Mouse (Mus musculus) ovary, adult 18-20 months (tissue): ENCODE measurements around the gene Slc2a6.

Experiments
- DNase-seq: peaks from one replicate; pipeline ENCODE4 v3.0.0; 2022; ENCODE audit warnings: low spot score, mixed read lengths

Slc2a6 gene

DNA sequence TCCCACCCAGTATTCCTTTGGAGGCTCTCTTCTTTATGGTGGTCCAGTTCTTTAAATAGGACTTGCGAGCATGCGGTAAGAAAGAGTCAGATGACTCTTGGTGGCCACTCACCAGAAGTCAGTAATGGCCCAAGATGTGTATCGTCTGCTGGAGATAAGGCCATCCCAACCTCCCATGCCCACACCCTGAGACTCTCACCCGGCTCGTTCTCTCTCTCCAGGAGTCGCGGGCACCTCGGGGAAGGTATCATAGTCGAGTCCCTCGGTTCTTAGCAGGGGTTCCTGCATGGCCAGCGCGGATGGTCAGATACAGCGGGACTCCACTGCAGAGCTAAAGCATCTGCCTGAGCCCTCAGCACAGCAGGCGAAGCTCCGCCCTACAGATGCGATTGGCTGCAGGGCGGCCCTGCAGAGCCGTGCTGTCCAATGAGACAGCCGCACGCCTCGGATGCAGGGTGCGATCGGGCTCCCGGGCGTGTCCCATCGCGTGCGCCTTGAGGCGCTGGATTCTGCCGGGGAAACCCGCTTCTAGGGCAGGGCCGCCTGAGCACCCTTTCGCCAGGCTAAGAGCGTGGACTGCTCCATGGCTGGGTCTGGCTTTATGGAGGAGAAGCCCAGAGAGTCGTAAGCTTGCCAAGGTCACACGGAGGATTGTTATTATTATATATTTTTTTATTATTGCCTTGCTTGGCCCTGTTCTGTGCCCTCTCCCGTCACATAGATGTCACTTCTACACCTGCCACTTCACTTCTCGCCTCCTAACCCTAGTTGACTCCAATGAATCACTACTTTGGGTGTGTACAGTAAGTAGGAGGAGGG, at the start of gene Slc2a6:
Gene Slc2a6, minus strand, starts transcription at position 381 of the 819 bp plus-strand sequence.
- DNase-seq: peak; percentile 80

GRCm38 (mm10) chr2:27075485-27075884, 47.7 kb upstream of the Slc2a6 start:
- DNase-seq: no peak

DNA sequence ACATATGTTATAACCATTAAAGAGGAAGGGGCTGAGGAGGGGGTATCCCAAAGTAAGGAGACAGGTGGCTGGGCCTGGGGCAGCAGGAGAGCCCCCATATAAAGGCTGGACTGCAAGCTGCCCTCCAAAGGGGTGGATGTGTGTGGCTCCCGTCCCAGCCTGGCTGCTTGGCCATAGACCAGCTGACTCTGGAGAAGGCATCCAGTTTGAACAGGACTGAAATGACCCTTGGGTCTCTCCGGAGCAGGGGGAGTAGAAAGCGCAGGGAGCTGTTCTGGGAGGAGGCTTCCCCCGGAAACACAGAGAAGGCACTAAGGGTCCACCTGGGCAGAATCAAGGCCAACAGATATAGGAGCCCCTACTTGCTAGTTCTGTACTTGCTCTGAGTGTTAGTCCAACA, 47.0 kb upstream of the Slc2a6 start:
- no peak for DNase-seq

DNA sequence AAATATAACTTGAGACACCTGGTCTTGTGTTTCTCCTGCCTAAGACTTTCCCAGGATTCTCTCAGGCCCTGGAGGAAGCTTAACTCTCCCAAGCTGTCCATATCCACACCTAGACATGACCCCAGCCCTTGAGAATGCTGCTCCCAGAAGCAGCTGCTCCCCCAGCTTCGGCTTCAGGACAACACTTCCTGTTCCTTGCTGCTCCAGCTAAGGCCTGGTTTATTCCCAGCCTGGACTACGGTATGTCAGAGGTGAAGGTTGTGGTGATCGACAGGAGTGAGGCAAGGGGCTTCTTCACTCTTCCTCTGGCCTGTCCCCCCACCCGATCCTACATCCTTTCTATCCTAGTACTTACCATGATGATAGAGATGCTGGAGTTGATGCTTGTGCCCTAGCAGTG, 45.6 kb upstream of the Slc2a6 start:
- no peak for DNase-seq

GRCm38 (mm10) chr2:27071978-27072377, 44.2 kb upstream of the Slc2a6 start, which contains the start of gene Mymk:
TSS of gene Mymk (minus strand) at chr2:27072179.
- no peak for DNase-seq

- DNase-seq: peak; percentile 70
Measured at GRCm38 (mm10) chr2:27071137-27071536, 43.3 kb upstream of the Slc2a6 start.

DNA sequence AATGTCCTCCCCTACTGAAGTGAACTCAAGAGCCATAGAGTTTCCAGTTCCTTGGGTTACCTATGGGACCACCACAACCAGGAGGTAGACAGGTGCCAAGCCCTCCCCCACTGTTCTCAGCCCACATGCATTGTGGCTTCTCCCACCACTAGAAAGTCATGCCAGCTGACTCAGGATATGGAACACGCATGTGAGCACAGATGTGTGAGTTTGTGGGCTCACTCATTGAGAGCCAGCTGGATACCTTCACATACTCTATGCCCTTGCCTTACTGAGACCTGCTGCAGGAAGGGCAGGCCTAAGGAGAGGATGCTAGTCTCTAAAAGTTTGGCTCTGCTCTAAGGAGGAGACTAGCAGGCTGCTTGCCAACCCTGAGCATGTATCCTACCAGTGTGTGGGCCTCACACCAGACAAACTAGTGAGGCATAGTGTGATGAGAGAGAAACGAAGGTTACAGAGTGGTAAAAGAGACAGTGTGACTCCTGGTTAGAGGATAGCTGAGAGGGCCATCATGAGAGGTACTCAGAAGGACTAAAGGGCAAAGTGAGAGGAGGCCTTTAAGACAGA, 42.5 kb upstream of the Slc2a6 start:
- no peak for DNase-seq

DNA sequence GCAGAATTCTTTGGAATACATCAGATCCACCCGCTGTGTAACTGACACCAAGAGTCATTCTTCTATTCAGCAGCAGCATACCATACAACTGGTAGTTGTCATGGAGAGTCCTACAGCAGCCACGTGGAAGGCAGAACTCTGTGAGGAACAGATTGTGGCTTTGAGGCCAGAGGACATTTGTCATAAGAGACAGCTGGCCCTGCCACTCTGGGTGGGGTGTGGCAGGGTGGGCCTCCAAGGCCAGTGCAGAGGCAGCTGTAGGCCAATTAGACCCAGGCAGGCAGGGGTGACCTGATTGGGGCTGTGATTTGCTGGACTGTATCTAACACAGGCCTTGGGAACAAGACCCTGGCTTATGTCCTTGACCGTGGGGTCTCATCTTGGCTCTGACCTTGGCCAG, 41.8 kb upstream of the Slc2a6 start:
- DNase-seq: no peak

- DNase-seq: no peak
Measured at GRCm38 (mm10) chr2:27067996-27068395, 40.2 kb upstream of the Slc2a6 start.

DNA sequence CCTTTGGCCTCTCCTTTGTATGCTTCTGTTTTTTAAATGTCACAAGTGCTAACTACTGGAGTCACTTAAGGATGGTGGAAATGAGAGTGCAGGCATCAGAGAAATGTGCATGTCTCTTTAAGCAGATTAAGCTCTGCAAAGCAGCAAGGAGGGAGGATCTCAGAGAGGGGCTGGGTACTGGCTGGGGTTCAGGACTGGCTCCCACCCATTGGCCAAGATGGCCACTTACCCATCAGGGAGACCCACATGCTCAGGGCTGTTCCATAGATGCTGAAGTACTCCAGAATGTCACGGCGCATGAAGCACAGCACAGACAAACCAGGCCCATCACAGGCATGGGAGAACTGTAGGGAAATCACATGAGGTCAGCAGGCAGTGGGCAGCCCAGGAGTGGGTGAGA, 39.3 kb upstream of the Slc2a6 start:
- no peak for DNase-seq

- no peak for DNase-seq
Measured at GRCm38 (mm10) chr2:27059187-27059586, 31.4 kb upstream of the Slc2a6 start.

- DNase-seq: peak; percentile 61
Measured at GRCm38 (mm10) chr2:27058751-27059150, 31.0 kb upstream of the Slc2a6 start.

DNA sequence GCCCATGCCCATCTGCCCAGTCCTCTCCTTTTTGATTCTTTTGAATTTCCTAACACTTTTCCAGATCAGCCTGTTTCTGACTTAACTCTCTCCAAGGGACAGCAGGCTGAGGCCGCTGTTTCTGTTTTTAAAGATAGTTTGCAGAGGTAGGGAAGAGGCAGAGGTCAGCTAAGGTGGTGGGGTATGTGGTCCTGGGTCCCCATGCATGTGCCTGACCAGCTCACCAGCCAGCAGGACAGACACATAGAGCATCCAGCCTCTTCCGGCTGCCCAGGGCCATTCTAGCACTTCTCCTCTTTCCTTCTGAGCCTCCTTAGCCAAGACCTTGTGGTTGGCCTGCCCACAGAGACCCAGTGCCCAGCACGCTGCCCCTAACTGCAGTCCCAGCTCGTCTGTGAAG, 30.5 kb upstream of the Slc2a6 start:
- no peak for DNase-seq

- DNase-seq: no peak
Measured at GRCm38 (mm10) chr2:27049408-27049807, 21.6 kb upstream of the Slc2a6 start.

DNA sequence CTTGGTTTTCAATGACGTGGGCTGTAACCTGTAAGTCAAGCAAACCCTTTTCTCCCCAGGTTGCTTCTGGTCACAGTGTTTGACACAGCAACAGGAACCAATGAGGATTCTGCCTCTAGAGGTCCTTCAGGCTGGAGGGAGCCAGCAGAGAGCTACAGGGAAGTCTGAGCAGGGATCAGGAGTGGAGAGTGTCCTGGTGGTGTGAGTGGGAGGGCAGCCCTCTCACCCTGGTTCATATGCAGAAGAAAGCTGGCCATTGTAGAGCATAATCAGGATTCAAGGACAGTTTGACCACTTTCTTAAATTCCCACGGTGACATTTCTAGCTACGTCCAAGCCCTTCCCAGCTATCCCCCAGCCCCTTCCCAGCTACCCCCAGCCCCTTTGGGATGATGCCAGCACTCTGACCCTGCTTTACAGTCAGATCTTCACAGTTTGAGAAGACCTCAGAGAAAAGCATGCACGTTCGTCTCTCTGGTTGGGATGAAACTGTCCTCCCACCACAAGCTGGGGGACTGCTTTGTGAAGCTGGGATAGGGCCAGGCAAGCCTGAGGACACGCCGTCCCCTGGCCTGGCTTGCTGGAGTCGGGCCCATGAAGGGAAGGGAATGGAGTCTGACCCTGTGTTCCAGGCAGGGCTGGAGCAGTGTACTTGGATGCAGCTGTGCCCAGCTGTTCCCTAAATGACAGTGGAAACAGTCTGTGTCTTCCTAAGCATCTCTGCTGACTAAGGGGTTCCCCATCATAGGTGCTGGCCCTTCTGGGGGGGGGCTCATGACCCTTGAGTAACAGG, 18.4 kb upstream of the Slc2a6 start:
- peak; percentile 67 for DNase-seq

- DNase-seq: no peak
Measured at GRCm38 (mm10) chr2:27044641-27045040, 16.8 kb upstream of the Slc2a6 start.

- no peak for DNase-seq
Measured at GRCm38 (mm10) chr2:27044166-27044565, 16.4 kb upstream of the Slc2a6 start.

DNA sequence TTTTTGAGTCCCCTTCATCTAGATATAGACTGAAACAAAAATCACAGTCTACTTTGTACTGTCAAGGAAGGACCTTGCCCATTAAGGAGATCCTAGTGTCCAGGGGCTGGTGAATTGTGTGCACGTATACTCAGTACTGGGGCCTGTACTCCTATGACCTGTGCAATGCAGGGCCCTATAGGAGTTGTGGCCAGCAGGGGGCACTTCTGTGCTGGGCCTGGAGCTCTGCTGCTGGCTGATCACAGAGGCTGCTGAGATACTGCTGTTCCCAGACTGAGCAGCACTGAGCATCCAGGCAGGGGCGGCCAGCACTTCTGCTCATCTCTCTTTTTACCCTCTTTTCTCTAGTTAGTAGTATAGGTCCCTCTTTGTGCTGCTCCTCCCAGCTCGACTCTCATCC, 15.7 kb upstream of the Slc2a6 start:
- DNase-seq: peak; percentile 66

DNA sequence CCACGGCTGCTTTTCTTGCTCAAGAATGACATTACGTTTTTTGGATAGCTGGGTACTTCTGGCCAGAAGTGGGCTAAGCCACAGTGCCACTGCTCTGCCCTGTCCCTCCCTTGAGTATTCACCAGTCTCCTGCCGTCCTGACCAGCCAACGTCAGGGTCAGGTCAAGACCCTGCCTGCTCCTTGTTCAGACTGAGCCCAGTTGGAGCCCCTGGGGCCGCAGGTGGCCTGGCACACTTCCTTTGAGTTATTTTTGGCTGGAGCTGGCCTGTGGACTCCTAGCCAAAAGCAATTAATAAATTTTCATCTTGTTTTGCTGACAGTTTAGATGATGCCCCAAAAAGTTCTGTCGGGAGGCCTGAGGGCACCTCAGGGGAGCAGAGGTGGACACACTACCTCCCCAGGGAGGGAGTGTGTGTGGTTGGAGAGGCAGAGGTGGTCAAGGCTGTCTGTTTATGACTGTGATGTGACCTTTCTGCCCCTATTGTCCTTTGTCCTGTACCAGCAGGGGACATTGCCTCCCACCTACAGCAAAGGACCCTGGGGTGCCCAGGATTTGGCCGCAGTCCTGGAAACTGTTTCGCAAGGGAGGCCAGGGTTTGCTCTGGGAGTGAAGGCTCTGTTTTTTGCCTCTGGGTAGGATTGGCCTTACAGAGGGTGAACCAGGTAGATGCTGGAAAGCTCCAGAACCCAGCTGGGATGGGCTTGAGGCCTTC, 14.5 kb upstream of the Slc2a6 start:
- DNase-seq: no peak

DNA sequence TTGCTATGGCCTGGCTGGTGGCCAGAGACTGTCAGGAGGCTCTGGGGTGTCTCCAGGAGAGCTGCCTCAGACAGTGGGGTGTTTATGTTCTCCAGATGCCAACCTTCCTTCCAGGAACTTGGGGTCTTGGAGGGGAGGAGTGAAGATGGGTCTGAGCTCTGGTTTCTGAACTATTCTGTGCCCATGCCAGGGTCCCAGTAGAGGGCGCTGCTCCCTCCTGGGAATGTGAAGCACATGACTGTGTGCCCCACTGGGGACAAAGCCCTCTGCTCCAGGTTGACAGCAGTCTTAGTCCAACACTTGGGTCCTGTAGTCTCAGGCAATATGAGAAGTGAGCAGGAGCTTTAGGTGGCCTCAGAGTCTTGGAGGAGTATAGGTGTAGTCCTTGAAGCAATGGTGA, 11.5 kb upstream of the Slc2a6 start:
- no peak for DNase-seq

DNA sequence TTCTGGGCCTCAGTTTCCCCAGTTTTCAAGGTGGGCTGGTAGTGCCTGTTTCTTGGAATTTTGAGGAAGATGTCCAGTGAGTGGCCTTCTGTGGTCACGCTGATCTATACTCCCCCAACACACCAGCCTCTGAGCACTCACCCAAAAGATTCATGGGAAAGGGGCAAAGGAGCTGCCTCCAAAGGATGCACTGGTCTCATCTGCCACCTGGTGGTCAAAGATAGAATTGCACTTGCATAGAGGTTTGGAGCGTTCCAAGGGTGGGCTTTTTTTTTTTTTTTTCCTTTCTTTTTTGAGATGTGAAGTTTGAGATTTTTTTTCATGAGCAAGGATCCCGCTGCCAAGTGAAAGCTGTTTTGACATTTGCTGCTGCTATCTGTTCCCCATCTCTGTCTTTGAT, 10.8 kb upstream of the Slc2a6 start:
- no peak for DNase-seq

DNA sequence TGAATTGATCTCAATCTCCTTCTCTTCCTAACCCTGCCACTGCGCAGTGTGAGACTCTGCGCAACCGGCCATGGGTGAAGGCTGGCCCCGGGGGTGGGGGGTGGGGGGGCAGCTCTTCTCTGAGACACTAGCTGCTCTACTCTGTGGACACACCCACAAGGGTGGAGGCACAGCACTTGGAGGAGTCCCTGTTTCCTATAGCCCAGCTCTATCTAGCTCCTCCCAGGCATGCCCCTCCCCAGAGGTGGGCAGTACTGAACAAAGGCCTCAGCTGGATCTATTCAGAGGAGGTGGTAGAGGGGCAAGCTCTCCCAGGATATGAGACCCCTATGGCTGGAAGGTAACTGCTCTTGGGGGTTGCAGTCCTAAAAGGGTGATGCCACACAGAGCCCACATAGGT, 9.2 kb upstream of the Slc2a6 start:
- DNase-seq: no peak
